Mouse (Mus musculus) thymus, adult 2 months (tissue): Measurements from ENCODE around the gene Stxbp4.

Experiments used
- CTCF ChIP-seq: fragments of 200-500 bp; IDR thresholded peaks from 2 replicates; pipeline ENCODE4 v1.5.1; 2012; ENCODE audit warnings: mild to moderate bottlenecking, control low read depth, low read length, moderate library complexity, borderline replicate concordance; ENCODE audit not compliant: control insufficient read depth, poor library complexity, insufficient read depth; ENCODE audit errors: extremely low read depth
- POLR2A ChIP-seq: fragments of 200-500 bp; IDR thresholded peaks from 2 replicates; pipeline ENCODE4 v1.6.1; 2012; ENCODE audit warnings: mild to moderate bottlenecking, low read length, control low read depth, moderate library complexity; ENCODE audit not compliant: control insufficient read depth, poor library complexity, insufficient read depth; ENCODE audit errors: extremely low read depth

DNA sequence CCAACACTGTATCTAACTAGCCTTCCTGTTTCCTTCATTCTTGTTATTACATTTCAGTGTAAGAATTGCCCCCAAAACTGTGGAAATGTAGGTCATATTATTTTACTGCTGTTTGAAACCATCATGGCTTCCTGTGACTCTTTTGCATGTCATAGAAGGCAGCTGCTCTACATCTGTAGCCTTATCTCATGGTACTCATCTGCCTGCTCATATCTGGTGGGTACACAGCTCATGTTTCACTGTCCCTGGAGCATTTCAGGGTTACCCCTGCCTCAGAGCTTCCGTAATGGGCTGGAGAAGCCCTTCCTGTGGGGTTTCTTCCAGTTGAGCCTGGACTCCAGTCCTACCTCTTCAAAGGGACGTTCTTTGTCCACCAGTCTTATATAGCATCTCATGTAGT, 112.6 kb downstream of the Stxbp4 start:
- TF ChIP-seq POLR2A, result no peak
- no peak for TF ChIP-seq CTCF
